Mouse (Mus musculus) cortical plate, adult 2 months (tissue): ENCODE results near the gene Abcb8.

Source experiments
- CTCF ChIP-seq: fragments of 200-500 bp; IDR thresholded peaks from 2 replicates; pipeline ENCODE4 v1.5.1; 2011; ENCODE audit warnings: mild to moderate bottlenecking, control low read depth, low read length; ENCODE audit not compliant: insufficient read depth; ENCODE audit errors: extremely low read depth
- POLR2A ChIP-seq: fragments of 200-500 bp; IDR thresholded peaks from 2 replicates; pipeline ENCODE4 v1.6.1; 2011; ENCODE audit warnings: mild to moderate bottlenecking, low read length, control low read depth; ENCODE audit not compliant: insufficient read depth; ENCODE audit errors: extremely low read depth

GRCm38 (mm10) chr5:24427981-24428402, 34.5 kb downstream of the Abcb8 start:
- TF ChIP-seq POLR2A (no peak), CTCF (no peak)
